ENCODE assay signal across 9 mouse cellular contexts in the genomic region with DNA sequence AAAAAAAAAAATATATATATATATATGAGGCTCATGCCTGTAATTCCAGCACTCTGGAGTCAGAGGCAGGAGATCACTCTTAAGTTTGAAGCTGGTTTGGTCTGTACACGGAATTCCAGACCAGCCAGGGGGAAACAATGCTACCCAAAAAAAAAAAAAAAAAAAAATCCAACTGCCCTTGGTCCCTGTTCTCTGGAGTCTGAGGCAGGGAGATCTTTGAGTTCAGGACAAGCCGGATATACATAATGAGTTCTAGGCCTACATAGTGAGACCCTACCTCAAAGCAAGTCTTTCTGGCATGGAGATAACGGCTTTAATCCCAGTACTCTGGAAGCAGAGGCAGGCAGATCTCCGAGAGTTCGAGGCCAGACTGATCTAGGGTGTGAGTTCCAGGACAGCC. TPM values are rescaled to one million over a fixed set of nuclear protein-coding genes. Genes with fewer than 3 reads are reported as not detected.
DNase-seq lines count a peak whose midpoint lies in the region; ATAC-seq and TF ChIP-seq lines count a peak whose summit lies in the region.
"Had no signal": no experiment of that assay in that cellular context is flagged by ENCODE, and none has a peak within 500 bp of the region (broad histone marks: within the 10 kb centered on the region; RNA-seq: fewer than 3 reads in every experiment).

No protein-coding gene starts in this region.

- TF ChIP-seq EP300 in lung, postnatal 0 days (IDR thresholded peaks at IDR 0.05): no peak

- TF ChIP-seq CTCF in E14TG2a.4 (conservative IDR thresholded peaks at IDR 0.05; ENCODE audit: low read length): no peak
- no peak for TF ChIP-seq CTCF in lung, postnatal 0 days (IDR thresholded peaks at IDR 0.05)

- peaks cover 9% of the 10 kb centered on the region for H3K4me1 ChIP-seq in heart, embryonic 11.5 days (ENCODE audit: control insufficient read depth, insufficient read depth, low read length)
- H3K4me1 ChIP-seq in E14TG2a.4 (replicated peaks; ENCODE audit: low read depth, low read length): peaks cover 32% of the 10 kb centered on the region
- peaks cover 5% of the 10 kb centered on the region; the same call in 1 of the 2 replicates for H3K4me1 ChIP-seq in lung, postnatal 0 days (ENCODE audit: insufficient read depth, low read depth, low read length)

- peak overlapping the region; percentile 75 for H3K4me3 ChIP-seq in heart, embryonic 11.5 days (ENCODE audit: low read depth, low read length)
- H3K4me3 ChIP-seq in E14TG2a.4 (replicated peaks; ENCODE audit: low read length): peak overlapping the region; percentile 65
- peak overlapping the region; percentile 67 for H3K4me3 ChIP-seq in lung, postnatal 0 days (ENCODE audit: low read depth, low read length)

- peak overlapping the region; percentile 87 for H3K4me2 ChIP-seq in heart, embryonic 11.5 days
- peak overlapping the region; percentile 65 for H3K4me2 ChIP-seq in lung, postnatal 0 days (replicated peaks; ENCODE audit: low read depth, low read length)

- DNase-seq in heart, postnatal 25 days (ENCODE audit: low spot score): no peak
- peak; percentile 5 for DNase-seq in forelimb bud, embryonic 11.5 days (ENCODE audit: low read depth, low spot score)
- no peak for DNase-seq in lung, postnatal 0 days (ENCODE audit: low spot score)
- no peak for DNase-seq in layer of hippocampus, adult 11-12 months (ENCODE audit: low spot score)
- DNase-seq in gastrocnemius, postnatal 14 days: no peak
- no peak for DNase-seq in thymus, postnatal 14 days

- no peak overlapping the region for H3K27ac ChIP-seq in heart, embryonic 11.5 days (ENCODE audit: low read depth, low read length)
- peak overlapping the region; percentile 89; the same call in 1 of the 2 replicates for H3K27ac ChIP-seq in lung, postnatal 0 days (ENCODE audit: low read length)

- intact Hi-C loops in heart, postnatal 25 days (cut with DNase I): no loop called here
- intact Hi-C loops in gastrocnemius, postnatal 14 days (cut with DNase I; ENCODE audit: low total_unique reads): no loop called here

- 0 out of 2 replicates have a peak, but pooled peaks have one; percentile 11 for ATAC-seq in heart, embryonic 11.5 days (replicated peaks; ENCODE audit: insufficient number of reproducible peaks, low FRiP score, low TSS enrichment)
- no peak for ATAC-seq in lung, postnatal 0 days

- H3K36me3 ChIP-seq in heart, embryonic 11.5 days (ENCODE audit: control insufficient read depth, insufficient read depth, low read length): peaks cover 5% of the 10 kb centered on the region; the same call in 1 of the 2 replicates
- peaks cover 26% of the 10 kb centered on the region for H3K36me3 ChIP-seq in E14TG2a.4 (ENCODE audit: insufficient read depth, low read length)
- H3K36me3 ChIP-seq in lung, postnatal 0 days (ENCODE audit: insufficient read depth, low read length): peaks cover 7% of the 10 kb centered on the region

- 62% methylated on average over 5 of the region's 5 CpGs for WGBS in heart, embryonic 11.5 days (ENCODE audit: insufficient replicate concordance)
- WGBS in lung, postnatal 0 days: 63% methylated on average over 5 of the region's 5 CpGs

- no peaks in the 10 kb centered on the region for H3K9me3 ChIP-seq in heart, embryonic 11.5 days (replicated peaks; ENCODE audit: control insufficient read depth, low read length)
- no peaks in the 10 kb centered on the region for H3K9me3 ChIP-seq in E14TG2a.4 (ENCODE audit: low read length)
- H3K9me3 ChIP-seq in lung, postnatal 0 days (ENCODE audit: low read length): no peaks in the 10 kb centered on the region

- no peak overlapping the region for H3K9ac ChIP-seq in heart, embryonic 11.5 days (ENCODE audit: low read depth, low read length)
- no peak overlapping the region for H3K9ac ChIP-seq in lung, postnatal 0 days (replicated peaks; ENCODE audit: low read depth)

- no peaks in the 10 kb centered on the region for H3K27me3 ChIP-seq in heart, embryonic 11.5 days (ENCODE audit: control insufficient read depth, insufficient read depth, low read length)
- peaks cover 6% of the 10 kb centered on the region for H3K27me3 ChIP-seq in E14TG2a.4 (ENCODE audit: insufficient read depth, low read length)
- no peaks in the 10 kb centered on the region for H3K27me3 ChIP-seq in lung, postnatal 0 days (replicated peaks; ENCODE audit: insufficient read depth, low read length)

RNA-seq across cellular contexts. Expression of a gene that starts 0.4 kb away (rescaled TPM):
- polyA plus RNA-seq in heart, embryonic 11.5 days (2014; fragmentation: Nextera tagmentation; extraction: Ambion mirVana): 31.2 and 40.9 TPM in 2 replicates
- total RNA-seq in heart, postnatal 25 days (2021): 10 to 100 TPM; 10.7 to 11.7 TPM
- polyA plus RNA-seq in lung, postnatal 0 days (2015; fragmentation: Nextera tagmentation; extraction: Ambion mirVana): 28.2 and 30.6 TPM in 2 replicates
- 1 to 10 TPM; 6.8 to 7.0 TPM for total RNA-seq in gastrocnemius, postnatal 14 days (2021)

RNA-seq across cellular contexts. Expression of a gene that starts 14.9 kb away (rescaled TPM):
- polyA plus RNA-seq in heart, embryonic 11.5 days (2014; fragmentation: Nextera tagmentation; extraction: Ambion mirVana): 6.7 and 7.2 TPM in 2 replicates
- total RNA-seq in heart, postnatal 25 days (2021): 10 to 100 TPM in 1 of 2 experiments, 1 to 10 TPM in 1; 9.7 to 10.6 TPM
- polyA plus RNA-seq in lung, postnatal 0 days (2015; fragmentation: Nextera tagmentation; extraction: Ambion mirVana): 15.6 and 16.1 TPM in 2 replicates
- total RNA-seq in gastrocnemius, postnatal 14 days (2021): 1 to 10 TPM; 4.7 to 4.8 TPM

RNA-seq across cellular contexts. Expression of a gene that starts 18.8 kb away (rescaled TPM):
- 186 and 188 TPM in 2 replicates for polyA plus RNA-seq in heart, embryonic 11.5 days (2014; fragmentation: Nextera tagmentation; extraction: Ambion mirVana)
- total RNA-seq in heart, postnatal 25 days (2021): 10 to 100 TPM; 70.0 to 70.9 TPM
- 215 and 225 TPM in 2 replicates for polyA plus RNA-seq in lung, postnatal 0 days (2015; fragmentation: Nextera tagmentation; extraction: Ambion mirVana)
- 10 to 100 TPM; 42.8 to 52.4 TPM for total RNA-seq in gastrocnemius, postnatal 14 days (2021)

RNA-seq across cellular contexts. Expression of a gene that starts 22.9 kb away (rescaled TPM):
- polyA plus RNA-seq in heart, embryonic 11.5 days (2014; fragmentation: Nextera tagmentation; extraction: Ambion mirVana): 0.41 and 0.57 TPM in 2 replicates
- total RNA-seq in heart, postnatal 25 days (2021): not detected
- polyA plus RNA-seq in lung, postnatal 0 days (2015; fragmentation: Nextera tagmentation; extraction: Ambion mirVana): 0.18 TPM in 1 of 2 replicates, not detected in the other
- total RNA-seq in gastrocnemius, postnatal 14 days (2021): not detected
- polyA plus RNA-seq: large intestine, adult 2 months had no signal
